Mouse (Mus musculus): ENCODE measurements around the gene Arrdc2. TPM values are rescaled to one million over a fixed set of nuclear protein-coding genes. Genes with fewer than 3 reads are reported as not detected.

Gene Arrdc2
- polyA plus RNA-seq, 1 experiment = 1.3 TPM

DNA sequence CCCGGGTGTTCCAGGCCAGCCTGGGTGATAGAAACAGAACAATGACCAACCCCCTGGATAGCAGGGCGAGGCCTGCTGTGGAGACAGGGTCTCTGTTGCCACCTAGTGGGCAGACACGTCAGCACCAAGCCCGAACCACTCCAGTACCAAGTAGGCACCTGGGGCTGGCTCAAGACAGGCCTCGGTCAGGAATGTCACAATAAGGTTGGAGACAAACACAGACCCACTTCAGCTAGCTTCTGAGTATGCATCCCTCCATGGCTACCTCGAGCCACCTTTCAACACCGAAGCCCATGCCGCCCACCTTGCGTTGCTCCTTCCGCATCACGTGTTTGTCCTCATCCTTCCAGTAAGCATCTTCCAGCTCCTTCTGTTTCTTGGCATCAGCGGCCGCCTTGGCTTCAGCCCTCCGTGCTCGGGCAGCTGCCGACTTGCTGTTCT, 30.1 kb upstream of the Arrdc2 start:
- H3K27ac ChIP-seq (replicated peaks; ENCODE audit: low read depth, low read length) = no peak overlapping the region
- H3K4me1 ChIP-seq (ENCODE audit: control insufficient read depth, insufficient read depth, insufficient read length, low read length) = peaks cover 4% of the 10 kb centered on the region; the same call in 1 of the 2 replicates
- no peak overlapping the region for H3K4me3 ChIP-seq (ENCODE audit: insufficient read depth, low read depth, low read length)

DNA sequence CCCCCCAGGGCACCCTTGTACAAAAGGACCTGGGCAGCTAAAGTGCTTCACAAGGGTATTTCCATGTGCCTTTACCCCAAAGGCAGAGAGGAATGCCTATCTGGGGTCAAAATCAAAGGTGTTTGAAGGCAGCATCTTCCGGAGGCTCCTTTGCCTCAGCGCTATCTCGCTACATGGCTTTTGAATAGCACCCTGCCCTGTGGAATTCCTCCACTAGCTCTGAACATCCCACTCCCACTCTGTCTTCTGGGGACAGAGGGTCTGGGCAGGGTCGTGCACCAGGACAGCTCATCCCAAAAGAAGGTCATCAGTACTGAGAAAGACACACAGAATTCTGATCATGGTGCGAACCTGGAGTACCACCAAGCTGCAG, 29.7 kb upstream of the Arrdc2 start:
- Histone ChIP-seq H3K4me3 (ENCODE audit: insufficient read depth, low read depth, low read length) (no peak overlapping the region), H3K4me1 (ENCODE audit: control insufficient read depth, insufficient read depth, insufficient read length, low read length) (peaks cover 4% of the 10 kb centered on the region; the same call in 1 of the 2 replicates), H3K27ac (replicated peaks; ENCODE audit: low read depth, low read length) (no peak overlapping the region)

- H3K27ac ChIP-seq (replicated peaks; ENCODE audit: low read depth, low read length) = no peak overlapping the region
Measured at GRCm38 (mm10) chr8:70868559-70869198, 29.2 kb upstream of the Arrdc2 start.

GRCm38 (mm10) chr8:70866566-70866965, 27.0 kb upstream of the Arrdc2 start:
- H3K27ac ChIP-seq (replicated peaks; ENCODE audit: low read depth, low read length) = no peak overlapping the region
- H3K4me3 ChIP-seq (ENCODE audit: insufficient read depth, low read depth, low read length) = no peak overlapping the region
- peaks cover 6% of the 10 kb centered on the region; the same call in 1 of the 2 replicates for H3K4me1 ChIP-seq (ENCODE audit: control insufficient read depth, insufficient read depth, insufficient read length, low read length)

More at GRCm38 (mm10) chr8:70868559-70869198, 29.2 kb upstream of the Arrdc2 start:
- no peak overlapping the region for H3K4me3 ChIP-seq (ENCODE audit: insufficient read depth, low read depth, low read length)
- peaks cover 4% of the 10 kb centered on the region; the same call in 1 of the 2 replicates for H3K4me1 ChIP-seq (ENCODE audit: control insufficient read depth, insufficient read depth, insufficient read length, low read length)

DNA sequence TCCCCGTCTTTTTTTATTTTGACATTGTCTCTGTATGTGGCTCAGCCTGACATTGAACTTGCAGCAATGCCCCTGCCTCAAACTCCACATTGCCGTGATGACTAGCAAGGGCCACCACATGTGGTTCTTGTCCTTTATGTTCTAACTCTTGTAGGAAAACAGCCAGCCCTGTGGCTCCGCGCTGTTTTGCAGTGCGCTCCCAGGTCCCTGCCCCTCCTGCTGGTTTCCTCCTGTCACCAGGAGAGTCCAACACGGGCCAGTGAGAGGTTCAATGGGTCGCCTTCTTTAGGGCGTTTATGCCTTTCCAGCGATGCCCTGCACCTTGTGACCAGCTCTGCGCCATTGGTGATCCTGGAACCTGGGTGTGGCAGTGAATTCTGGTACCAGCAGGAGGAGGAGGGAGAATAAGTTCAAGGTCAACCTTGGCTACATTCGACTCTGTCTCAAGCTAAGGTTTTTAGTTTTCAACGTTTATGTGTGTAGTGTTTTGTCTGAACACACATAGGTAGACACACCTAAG, 26.5 kb upstream of the Arrdc2 start:
- H3K4me1 ChIP-seq (ENCODE audit: control insufficient read depth, insufficient read depth, insufficient read length, low read length) = peaks cover 6% of the 10 kb centered on the region; the same call in 1 of the 2 replicates
- H3K27ac ChIP-seq (replicated peaks; ENCODE audit: low read depth, low read length) = no peak overlapping the region
- H3K4me3 ChIP-seq (ENCODE audit: insufficient read depth, low read depth, low read length) = peak overlapping the region; percentile 48

GRCm38 (mm10) chr8:70865350-70866000, 26.0 kb upstream of the Arrdc2 start:
- Histone ChIP-seq H3K4me1 (ENCODE audit: control insufficient read depth, insufficient read depth, insufficient read length, low read length) (peaks cover 6% of the 10 kb centered on the region; the same call in 1 of the 2 replicates), H3K4me3 (ENCODE audit: insufficient read depth, low read depth, low read length) (peak overlapping the region; percentile 60), H3K27ac (replicated peaks; ENCODE audit: low read depth, low read length) (no peak overlapping the region)

- Histone ChIP-seq H3K27ac (replicated peaks; ENCODE audit: low read depth, low read length) (no peak overlapping the region), H3K4me1 (ENCODE audit: control insufficient read depth, insufficient read depth, insufficient read length, low read length) (peaks cover 6% of the 10 kb centered on the region; the same call in 1 of the 2 replicates)
Measured at GRCm38 (mm10) chr8:70864712-70865221, 25.2 kb upstream of the Arrdc2 start.

DNA sequence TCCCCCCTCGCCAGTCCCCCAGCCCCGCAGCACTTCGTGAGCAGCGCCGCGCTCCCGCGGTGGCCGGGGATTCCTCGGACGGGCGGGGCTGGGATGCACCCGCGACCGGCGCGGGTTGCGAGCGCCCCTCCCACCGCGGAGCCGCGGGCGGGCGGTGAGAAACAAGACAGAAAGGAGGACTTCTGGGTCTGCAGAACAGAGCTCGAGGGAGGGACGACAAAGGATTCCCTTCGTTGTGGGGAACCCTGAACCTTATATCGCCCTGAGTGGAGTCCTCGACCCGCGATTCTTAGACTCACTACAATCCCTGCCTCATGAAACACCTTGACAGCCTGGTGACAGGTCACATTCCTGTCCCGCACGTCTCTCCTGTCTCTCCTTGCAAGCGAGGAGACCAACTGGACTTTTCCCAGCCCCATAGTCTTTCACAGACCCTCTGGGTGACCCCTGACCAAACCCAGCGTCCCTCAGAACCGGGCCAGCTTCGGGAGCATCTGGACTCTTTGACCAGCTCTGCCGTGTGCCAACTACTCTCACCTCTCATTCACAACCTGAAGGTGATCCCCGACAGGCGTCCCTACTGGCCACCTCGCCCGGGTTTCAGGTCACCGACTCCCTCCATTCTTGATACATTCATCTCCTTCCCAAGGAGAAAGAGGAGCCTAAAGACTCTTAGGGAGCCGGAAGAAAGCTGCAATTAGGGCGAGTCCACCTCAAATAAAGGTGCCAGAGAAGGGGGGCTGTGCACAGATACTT, 24.6 kb upstream of the Arrdc2 start:
- peaks cover 6% of the 10 kb centered on the region; the same call in 1 of the 2 replicates for H3K4me1 ChIP-seq (ENCODE audit: control insufficient read depth, insufficient read depth, insufficient read length, low read length)
- H3K4me3 ChIP-seq (ENCODE audit: insufficient read depth, low read depth, low read length) = peak overlapping the region; percentile 38
- H3K27ac ChIP-seq (replicated peaks; ENCODE audit: low read depth, low read length) = no peak overlapping the region

More at GRCm38 (mm10) chr8:70864712-70865221, 25.2 kb upstream of the Arrdc2 start:
- H3K4me3 ChIP-seq (ENCODE audit: insufficient read depth, low read depth, low read length) = peak overlapping the region; percentile 60

DNA sequence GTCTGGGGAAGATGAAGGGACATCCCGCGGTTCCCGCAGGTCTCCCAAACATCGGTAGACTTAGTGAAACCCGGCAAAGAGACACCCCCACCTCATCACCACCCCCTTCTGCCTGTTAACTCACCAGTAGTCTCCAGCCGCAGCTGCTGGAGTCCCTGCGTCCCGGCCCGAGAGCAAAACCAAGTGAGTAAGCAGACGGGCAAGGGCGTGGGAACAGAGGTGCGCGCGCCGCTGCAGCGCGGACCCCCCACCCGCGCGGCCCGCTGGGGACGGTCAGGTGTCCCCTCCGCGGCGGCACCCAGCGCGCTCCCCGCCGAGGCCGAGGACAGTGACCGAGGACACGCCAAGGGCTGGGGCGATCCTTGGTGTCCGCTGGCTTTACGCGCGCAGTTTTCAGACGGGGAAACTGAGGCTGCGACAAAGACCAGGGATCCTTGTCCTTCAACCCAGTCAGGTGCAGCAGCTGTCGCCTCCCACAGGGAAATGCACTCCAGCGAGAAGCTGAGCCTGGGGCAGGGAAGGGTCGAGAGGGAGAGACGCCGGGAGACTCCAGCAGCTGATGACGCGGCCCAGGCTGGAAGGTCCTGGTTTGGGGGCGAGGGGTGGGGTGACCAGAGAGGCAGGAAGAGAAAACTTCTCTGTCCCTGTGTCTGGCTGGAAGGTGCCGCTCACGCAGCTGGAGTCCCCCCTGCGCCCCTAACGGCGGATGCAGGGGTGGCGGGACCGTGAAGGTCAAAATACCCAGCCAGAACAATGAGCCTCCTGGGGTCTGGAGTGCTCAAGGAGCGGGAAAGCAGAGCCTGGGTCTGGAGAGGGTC, 23.5 kb upstream of the Arrdc2 start, which contains the start of gene Kcnn1:
Gene Kcnn1 (minus strand): TSS at position 435 of the 818 bp plus-strand sequence.
- Histone ChIP-seq H3K27ac (replicated peaks; ENCODE audit: low read depth, low read length) (no peak within 1 kb of the TSS), H3K4me3 (ENCODE audit: insufficient read depth, low read depth, low read length) (peak within 1 kb of the TSS; percentile 38), H3K4me1 (ENCODE audit: control insufficient read depth, insufficient read depth, insufficient read length, low read length) (peaks cover 6% of the 10 kb centered on the region; the same call in 1 of the 2 replicates)

DNA sequence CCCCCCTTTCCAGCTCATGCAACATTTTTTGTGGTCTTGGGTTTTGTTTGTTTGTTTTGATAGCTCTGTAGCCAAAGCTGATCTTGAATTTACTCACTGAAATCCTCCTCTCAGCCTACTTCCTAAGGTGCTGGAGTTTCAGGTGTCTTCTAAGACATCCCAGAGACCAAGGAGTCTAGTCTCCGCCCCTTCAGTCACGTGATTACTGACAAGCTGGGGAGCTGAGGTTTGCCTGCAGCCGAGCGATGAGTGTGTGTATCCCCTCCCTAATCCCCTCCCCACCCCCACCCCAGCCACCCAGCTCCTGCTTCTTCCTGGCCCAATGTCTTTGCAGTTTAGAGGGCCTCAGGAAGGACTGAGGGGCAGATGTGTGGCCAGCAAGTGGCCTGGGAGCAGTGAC, 18.0 kb upstream of the Arrdc2 start:
- Histone ChIP-seq H3K4me1 (ENCODE audit: control insufficient read depth, insufficient read depth, insufficient read length, low read length) (no peaks in the 10 kb centered on the region; the same call in 1 of the 2 replicates), H3K27ac (replicated peaks; ENCODE audit: low read depth, low read length) (no peak overlapping the region), H3K4me3 (ENCODE audit: insufficient read depth, low read depth, low read length) (no peak overlapping the region)

DNA sequence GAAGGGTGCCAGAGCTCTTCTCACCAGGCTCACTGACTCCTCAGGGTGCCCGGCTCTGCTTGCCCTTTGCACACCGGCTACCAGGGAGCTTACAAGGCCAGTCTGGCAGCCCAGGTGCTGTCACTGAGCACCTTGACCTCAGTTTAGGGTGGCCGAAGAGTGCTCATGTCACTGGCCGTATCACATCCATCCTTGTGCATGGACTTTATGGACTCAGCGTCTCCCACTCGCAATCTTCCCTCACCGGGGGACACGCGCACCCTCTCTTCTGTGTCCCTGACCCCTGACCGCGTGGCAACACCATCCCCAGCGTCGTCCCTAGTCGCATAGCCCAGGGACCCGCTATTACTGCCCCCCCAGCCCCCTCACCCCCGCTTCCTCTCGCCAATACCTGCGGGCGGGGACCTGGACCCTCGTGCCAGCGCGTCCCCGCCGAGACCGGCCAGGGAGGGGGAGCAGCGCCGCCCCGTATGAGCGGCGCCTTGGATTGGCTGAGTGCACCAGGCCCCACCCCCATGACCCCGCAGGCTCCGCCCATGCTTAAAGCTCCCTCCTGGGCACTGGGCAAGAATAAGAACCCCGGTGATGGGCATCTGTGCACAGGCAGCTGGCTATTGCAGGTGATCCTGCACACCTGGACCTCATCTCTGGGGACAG, 17.1 kb upstream of the Arrdc2 start:
- H3K27ac ChIP-seq (replicated peaks; ENCODE audit: low read depth, low read length) = 0 out of 2 replicates have a peak overlapping the region, but pooled peaks have one; percentile 14
- peak overlapping the region; percentile 61 for H3K4me3 ChIP-seq (ENCODE audit: insufficient read depth, low read depth, low read length)
- H3K4me1 ChIP-seq (ENCODE audit: control insufficient read depth, insufficient read depth, insufficient read length, low read length) = no peaks in the 10 kb centered on the region; the same call in 1 of the 2 replicates

GRCm38 (mm10) chr8:70856028-70856427, 16.5 kb upstream of the Arrdc2 start:
- Histone ChIP-seq H3K4me1 (ENCODE audit: control insufficient read depth, insufficient read depth, insufficient read length, low read length) (no peaks in the 10 kb centered on the region; the same call in 1 of the 2 replicates), H3K4me3 (ENCODE audit: insufficient read depth, low read depth, low read length) (peak overlapping the region; percentile 61), H3K27ac (replicated peaks; ENCODE audit: low read depth, low read length) (no peak overlapping the region)

DNA sequence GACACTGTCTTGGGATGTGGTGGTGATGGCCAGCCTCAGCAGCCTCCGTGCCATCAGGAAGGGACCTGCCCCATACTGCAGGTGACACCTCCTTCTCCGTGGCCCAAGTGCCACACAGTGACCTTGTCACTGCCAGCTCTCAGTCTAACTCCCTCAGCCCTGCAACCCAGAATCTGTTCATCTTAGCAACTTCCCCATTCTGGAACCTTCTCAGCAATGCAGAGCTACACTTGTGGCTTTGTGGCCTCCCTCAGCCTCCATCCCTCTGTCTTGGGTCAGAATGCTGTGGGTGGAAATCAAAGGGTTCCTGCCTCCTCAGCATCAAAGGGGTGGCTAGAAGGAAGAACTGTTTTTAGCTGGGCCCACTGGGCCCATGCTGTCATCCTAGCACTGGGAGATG, 14.3 kb upstream of the Arrdc2 start:
- H3K27ac ChIP-seq (replicated peaks; ENCODE audit: low read depth, low read length) = no peak overlapping the region
- H3K4me3 ChIP-seq (ENCODE audit: insufficient read depth, low read depth, low read length) = no peak overlapping the region
- no peaks in the 10 kb centered on the region; the same call in 1 of the 2 replicates for H3K4me1 ChIP-seq (ENCODE audit: control insufficient read depth, insufficient read depth, insufficient read length, low read length)
